ENCODE assay signal across 15 mouse cellular contexts in the genomic region with DNA sequence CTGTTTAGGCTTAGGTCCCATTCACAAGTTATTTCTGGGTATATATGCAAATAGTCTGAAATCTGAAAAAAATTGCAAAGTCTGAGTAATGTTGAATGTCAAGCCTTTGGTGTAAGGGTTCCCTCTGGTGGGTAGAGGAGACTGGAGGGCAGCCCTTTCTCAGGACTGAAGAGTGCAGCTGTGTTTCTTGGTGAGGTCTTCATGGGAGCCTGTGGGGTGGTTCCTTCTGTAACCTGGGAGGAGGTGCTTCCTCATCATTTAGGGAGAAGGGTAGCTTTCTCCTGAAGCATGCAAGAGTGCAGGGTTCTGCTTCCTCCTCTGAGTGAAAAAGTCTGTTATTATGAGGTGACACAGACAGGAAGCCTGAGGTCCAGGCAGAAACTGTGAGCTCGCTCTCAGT. TPM values are rescaled to one million over a fixed set of nuclear protein-coding genes. Genes with fewer than 3 reads are reported as not detected.
DNase-seq lines count a peak whose midpoint lies in the region; ATAC-seq and TF ChIP-seq lines count a peak whose summit lies in the region.
"Had no signal": no experiment of that assay in that cellular context is flagged by ENCODE, and none has a peak within 500 bp of the region (broad histone marks: within the 10 kb centered on the region; RNA-seq: fewer than 3 reads in every experiment).

No protein-coding gene starts in this region.

- WGBS in kidney, postnatal 0 days, result 86% methylated on average over 1 of the region's 1 CpGs
- WGBS in midbrain, postnatal 0 days, result 83% methylated on average over 1 of the region's 1 CpGs
- WGBS in midbrain, embryonic 16.5 days, result 95% methylated on average over 1 of the region's 1 CpGs

- H3K4me2 ChIP-seq in kidney, postnatal 0 days (ENCODE audit: low read length), result no peak overlapping the region
- H3K4me2 ChIP-seq in midbrain, postnatal 0 days (ENCODE audit: low read depth, low read length, poor library complexity, severe bottlenecking), result no peak overlapping the region
- H3K4me2 ChIP-seq in midbrain, embryonic 16.5 days (ENCODE audit: low read length), result no peak overlapping the region

- TF ChIP-seq CTCF in kidney, postnatal 0 days (IDR thresholded peaks at IDR 0.05; ENCODE audit: low read depth), result peak; percentile 59
- TF ChIP-seq CTCF in midbrain, postnatal 0 days (IDR thresholded peaks at IDR 0.05), result peak; percentile 66

- peak; percentile 28 for DNase-seq in kidney, postnatal 0 days (ENCODE audit: low spot score)
- DNase-seq in kidney, adult 18-20 months, result no peak
- DNase-seq in midbrain, postnatal 0 days (ENCODE audit: low spot score), result peak; percentile 33
- no peak for DNase-seq in spleen, postnatal 10 days (ENCODE audit: low spot score in 2 of 2)
- DNase-seq in urinary bladder, postnatal 14 days (ENCODE audit: low spot score), result no peak
- DNase-seq: adrenal gland, postnatal 10 days; cerebellum, postnatal 10 days; heart, postnatal 4 days; kidney, adult 11 months; right cerebral cortex, postnatal 14 days; thymus, adult 2 months had no signal

- no peaks in the 10 kb centered on the region for H3K27me3 ChIP-seq in kidney, postnatal 0 days (ENCODE audit: insufficient read depth, low read length)
- no peaks in the 10 kb centered on the region for H3K27me3 ChIP-seq in midbrain, postnatal 0 days (ENCODE audit: insufficient read depth, low read length)
- H3K27me3 ChIP-seq in midbrain, embryonic 16.5 days (ENCODE audit: control insufficient read depth, insufficient read depth, low read depth, low read length), result no peaks in the 10 kb centered on the region

- H3K4me3 ChIP-seq in kidney, postnatal 0 days (replicated peaks; ENCODE audit: low read depth, low read length), result no peak overlapping the region
- H3K4me3 ChIP-seq in midbrain, postnatal 0 days (ENCODE audit: low read depth, low read length), result no peak overlapping the region
- H3K4me3 ChIP-seq in midbrain, embryonic 16.5 days (ENCODE audit: low read depth, low read length), result no peak overlapping the region
- H3K4me3 ChIP-seq: heart, embryonic 10.5 days had no signal

- no peaks in the 10 kb centered on the region for H3K9me3 ChIP-seq in kidney, postnatal 0 days (replicated peaks; ENCODE audit: low read length)
- H3K9me3 ChIP-seq in midbrain, postnatal 0 days (ENCODE audit: low read length), result no peaks in the 10 kb centered on the region
- no peaks in the 10 kb centered on the region for H3K9me3 ChIP-seq in midbrain, embryonic 16.5 days (replicated peaks; ENCODE audit: control insufficient read depth, low read length, poor library complexity, severe bottlenecking)
- H3K9me3 ChIP-seq: heart, embryonic 10.5 days had no signal

- no peak overlapping the region for H3K27ac ChIP-seq in kidney, postnatal 0 days
- no peak overlapping the region for H3K27ac ChIP-seq in midbrain, postnatal 0 days (ENCODE audit: low read depth, low read length)
- no peak overlapping the region for H3K27ac ChIP-seq in midbrain, embryonic 16.5 days (ENCODE audit: low read length)
- H3K27ac ChIP-seq: heart, embryonic 10.5 days; macrophage had no signal

- no peaks in the 10 kb centered on the region for H3K4me1 ChIP-seq in kidney, postnatal 0 days (replicated peaks; ENCODE audit: insufficient read depth, low read length)
- no peaks in the 10 kb centered on the region for H3K4me1 ChIP-seq in midbrain, postnatal 0 days (ENCODE audit: insufficient read depth, low read length)
- H3K4me1 ChIP-seq in midbrain, embryonic 16.5 days (ENCODE audit: control insufficient read depth, insufficient read depth, low read length), result no peaks in the 10 kb centered on the region

- H3K9ac ChIP-seq in kidney, postnatal 0 days (ENCODE audit: low read depth, low read length), result no peak overlapping the region
- H3K9ac ChIP-seq in midbrain, postnatal 0 days (replicated peaks; ENCODE audit: low read length, poor library complexity, severe bottlenecking), result no peak overlapping the region
- no peak overlapping the region for H3K9ac ChIP-seq in midbrain, embryonic 16.5 days (ENCODE audit: low read depth, low read length)

- no peak for ATAC-seq in kidney, postnatal 0 days (replicated peaks; ENCODE audit: low FRiP score, low read depth)
- no peak for ATAC-seq in midbrain, postnatal 0 days (ENCODE audit: low FRiP score)
- ATAC-seq in midbrain, embryonic 16.5 days, result no peak
- peak; percentile 62 for ATAC-seq in common myeloid progenitor, adult 5-6 weeks (replicated peaks; ENCODE audit: low read depth, poor library complexity, severe bottlenecking)

- H3K36me3 ChIP-seq in kidney, postnatal 0 days (ENCODE audit: insufficient read depth, low read length), result 0 out of 2 replicates have a peak, but pooled peaks cover 7% of the 10 kb centered on the region
- H3K36me3 ChIP-seq in midbrain, postnatal 0 days (ENCODE audit: insufficient read depth, low read length), result peaks cover 16% of the 10 kb centered on the region
- H3K36me3 ChIP-seq in midbrain, embryonic 16.5 days (ENCODE audit: control insufficient read depth, insufficient read depth, low read length), result no peaks in the 10 kb centered on the region

RNA-seq across cellular contexts. Expression of gene Atg7, which starts 40.8 kb away (rescaled TPM):
- polyA plus RNA-seq in kidney, postnatal 0 days (2015; fragmentation: Nextera tagmentation; extraction: Ambion mirVana), result 19.7 and 21.0 TPM in 2 replicates
- total RNA-seq in midbrain, postnatal 0 days (2014; rRNA removed), result 13.9 and 21.5 TPM in 2 replicates
- 15.3 and 17.1 TPM in 2 replicates for polyA plus RNA-seq in midbrain, postnatal 0 days (2015; fragmentation: Nextera tagmentation; extraction: Ambion mirVana)
- polyA plus RNA-seq in midbrain, embryonic 16.5 days (2015; fragmentation: Nextera tagmentation; extraction: Ambion mirVana), result 17.2 and 18.2 TPM in 2 replicates
- 13.3 and 17.2 TPM in 2 replicates for total RNA-seq in common myeloid progenitor, adult 5-6 weeks (2017)

Comparison
In these comparisons a context has a peak if more than half of its experiments do, and no peak if none do; other contexts are left out.
1. DNase-seq: peak in kidney, postnatal 0 days (single experiment) and midbrain, postnatal 0 days (single experiment); none in kidney, adult 18-20 months (single experiment), spleen, postnatal 10 days (0 of 2) and urinary bladder, postnatal 14 days (single experiment).